In the genomic region with DNA sequence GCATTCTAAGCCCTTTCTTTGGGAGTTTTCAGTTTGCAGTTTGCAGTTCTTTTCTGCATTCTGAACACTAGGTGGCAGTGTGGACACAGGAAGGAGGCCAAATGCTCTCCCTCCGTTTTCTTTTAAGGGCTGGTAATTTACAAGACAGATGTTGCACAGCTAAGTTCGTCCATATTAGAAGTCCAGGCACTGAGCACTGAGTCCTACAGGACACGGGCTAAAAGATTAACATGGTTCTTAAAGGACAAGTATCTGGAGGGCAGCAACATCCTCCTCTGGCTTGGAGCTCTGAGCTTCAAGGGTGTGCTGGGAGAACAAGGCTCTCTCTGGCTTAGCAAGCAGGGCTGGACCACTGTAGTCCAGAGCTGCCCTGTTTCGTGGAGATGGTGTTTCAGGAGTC, we compare ENCODE assay signal across 8 mouse cellular contexts.
DNase-seq lines count a peak whose midpoint lies in the region; ATAC-seq and TF ChIP-seq lines count a peak whose summit lies in the region.

No protein-coding gene starts in this region.

- intact Hi-C loops in heart, postnatal 25 days (cut with DNase I): loop anchor here (2.0 kb wide), 1 partner anchor 160 kb away; no protein-coding TSS in a partner anchor

- 0 out of 2 replicates have a peak, but pooled peaks cover 3% of the 10 kb centered on the region for H3K4me1 ChIP-seq in heart, embryonic 13.5 days
- H3K4me1 ChIP-seq in kidney, postnatal 0 days (replicated peaks; ENCODE audit: insufficient read depth, low read length): no peaks in the 10 kb centered on the region

- H3K4me3 ChIP-seq in heart, embryonic 13.5 days: peak overlapping the region; percentile 24; the same call in 1 of the 2 replicates
- H3K4me3 ChIP-seq in kidney, postnatal 0 days (replicated peaks; ENCODE audit: low read depth, low read length): no peak overlapping the region

- ATAC-seq in heart, embryonic 13.5 days (ENCODE audit: extremely low read depth, insufficient number of reproducible peaks, low FRiP score, low TSS enrichment): no peak
- ATAC-seq in kidney, postnatal 0 days (replicated peaks; ENCODE audit: low FRiP score, low read depth): no peak
- ATAC-seq in megakaryocyte progenitor cell, adult 5-6 weeks (replicated peaks; ENCODE audit: poor library complexity): peak; percentile 83

- no peaks in the 10 kb centered on the region for H3K27me3 ChIP-seq in heart, embryonic 13.5 days (replicated peaks)
- H3K27me3 ChIP-seq in kidney, postnatal 0 days (ENCODE audit: insufficient read depth, low read length): no peaks in the 10 kb centered on the region
- H3K27me3 ChIP-seq in splenic B cell, adult 2 months (ENCODE audit: control insufficient read depth, insufficient read depth, low read length, poor library complexity, severe bottlenecking): no peaks in the 10 kb centered on the region

- peak overlapping the region; percentile 48; the same call in 1 of the 2 replicates for H3K9ac ChIP-seq in heart, embryonic 13.5 days
- H3K9ac ChIP-seq in kidney, postnatal 0 days (ENCODE audit: low read depth, low read length): no peak overlapping the region

- DNase-seq in heart, adult 11 months: peak; percentile 90
- DNase-seq in heart, postnatal 25 days (ENCODE audit: low spot score): no peak
- peak; percentile 42 for DNase-seq in MN1 (ENCODE audit: low spot score)
- DNase-seq in embryo, embryonic 9.5 days (ENCODE audit: extremely low spot score): peak; percentile 74
- DNase-seq in kidney, postnatal 0 days (ENCODE audit: low spot score): peak; percentile 92
- DNase-seq in splenic B cell, adult 2 months (ENCODE audit: low read depth, low spot score): peak; percentile 64

- TF ChIP-seq CTCF in kidney, postnatal 0 days (IDR thresholded peaks at IDR 0.05; ENCODE audit: low read depth): peak; percentile 88

- WGBS in heart, embryonic 13.5 days: 12% methylated on average over 4 of the region's 4 CpGs
- 9% methylated on average over 4 of the region's 4 CpGs for WGBS in kidney, postnatal 0 days

- peaks cover 6% of the 10 kb centered on the region; the same call in 1 of the 2 replicates for H3K36me3 ChIP-seq in heart, embryonic 13.5 days
- H3K36me3 ChIP-seq in kidney, postnatal 0 days (ENCODE audit: insufficient read depth, low read length): no peaks in the 10 kb centered on the region
- H3K36me3 ChIP-seq in splenic B cell, adult 2 months (ENCODE audit: control insufficient read depth, insufficient read depth, low read length, poor library complexity, severe bottlenecking): no peaks in the 10 kb centered on the region

- no peaks in the 10 kb centered on the region for H3K9me3 ChIP-seq in heart, embryonic 13.5 days
- H3K9me3 ChIP-seq in kidney, postnatal 0 days (replicated peaks; ENCODE audit: low read length): no peaks in the 10 kb centered on the region

- peak overlapping the region; percentile 59 for H3K4me2 ChIP-seq in heart, embryonic 13.5 days
- H3K4me2 ChIP-seq in kidney, postnatal 0 days (ENCODE audit: low read length): peak overlapping the region; percentile 34

- H3K27ac ChIP-seq in heart, embryonic 13.5 days (replicated peaks): no peak overlapping the region
- no peak overlapping the region for H3K27ac ChIP-seq in kidney, postnatal 0 days
